Mouse (Mus musculus): Measurements from ENCODE around the gene Spn. TPM values are rescaled to one million over a fixed set of nuclear protein-coding genes. Genes with fewer than 3 reads are reported as not detected.

Gene Spn
- polyA plus RNA-seq, 1 experiment = 54.6 TPM

- Histone ChIP-seq H3K4me3 (ENCODE audit: extremely low read depth, insufficient read depth, insufficient read length) (no peak overlapping the region), H3K4me1 (ENCODE audit: control insufficient read depth, insufficient read depth, insufficient read length) (peaks cover 13% of the 10 kb centered on the region; the same call in 1 of the 2 replicates), H3K36me3 (ENCODE audit: control insufficient read depth, insufficient read depth, low read length) (no peaks in the 10 kb centered on the region), H3K27ac (ENCODE audit: insufficient read depth, low read length) (peak overlapping the region; percentile 62), H3K27me3 (ENCODE audit: control insufficient read depth, insufficient read depth, low read length) (no peaks in the 10 kb centered on the region)
- peak in 1 of 2 experiments; percentile 54 for DNase-seq (ENCODE audit: low read depth in 1 of 2, low spot score in 2 of 2)
- WGBS = 17% methylated on average over 2 of the region's 2 CpGs
- TF ChIP-seq CTCF (IDR thresholded peaks at IDR 0.05; ENCODE audit: extremely low read depth, insufficient read depth, insufficient read length, insufficient replicate concordance) = no peak
- no peak for TF ChIP-seq POLR2A (IDR thresholded peaks at IDR 0.05; ENCODE audit: low read depth, low read length)
These were observed 43.2 kb upstream of the Spn start for GRCm38 (mm10) chr7:127180783-127181182.

GRCm38 (mm10) chr7:127176937-127177336 is 39.3 kb upstream of the Spn start:
- peaks cover 10% of the 10 kb centered on the region; the same call in 1 of the 2 replicates for H3K4me1 ChIP-seq (ENCODE audit: control insufficient read depth, insufficient read depth, insufficient read length)
- H3K27me3 ChIP-seq (ENCODE audit: control insufficient read depth, insufficient read depth, low read length) = no peaks in the 10 kb centered on the region
- WGBS = 85% methylated on average over 4 of the region's 4 CpGs
- DNase-seq (ENCODE audit: low read depth in 1 of 2, low spot score in 2 of 2) = no peak
- TF ChIP-seq POLR2A (IDR thresholded peaks at IDR 0.05; ENCODE audit: low read depth, low read length) (no peak), CTCF (IDR thresholded peaks at IDR 0.05; ENCODE audit: extremely low read depth, insufficient read depth, insufficient read length, insufficient replicate concordance) (no peak)
- no peak overlapping the region for H3K4me3 ChIP-seq (ENCODE audit: extremely low read depth, insufficient read depth, insufficient read length)
- H3K36me3 ChIP-seq (ENCODE audit: control insufficient read depth, insufficient read depth, low read length) = no peaks in the 10 kb centered on the region
- H3K27ac ChIP-seq (ENCODE audit: insufficient read depth, low read length) = no peak overlapping the region

GRCm38 (mm10) chr7:127166501-127166900 is 28.9 kb upstream of the Spn start:
- no peaks in the 10 kb centered on the region for H3K27me3 ChIP-seq (ENCODE audit: control insufficient read depth, insufficient read depth, low read length)
- no peaks in the 10 kb centered on the region for H3K36me3 ChIP-seq (ENCODE audit: control insufficient read depth, insufficient read depth, low read length)
- TF ChIP-seq POLR2A (IDR thresholded peaks at IDR 0.05; ENCODE audit: low read depth, low read length) = no peak
- TF ChIP-seq CTCF (IDR thresholded peaks at IDR 0.05; ENCODE audit: extremely low read depth, insufficient read depth, insufficient read length, insufficient replicate concordance) = no peak
- H3K4me3 ChIP-seq (ENCODE audit: extremely low read depth, insufficient read depth, insufficient read length) = no peak overlapping the region
- no peak overlapping the region for H3K27ac ChIP-seq (ENCODE audit: insufficient read depth, low read length)
- peaks cover 14% of the 10 kb centered on the region; the same call in 1 of the 2 replicates for H3K4me1 ChIP-seq (ENCODE audit: control insufficient read depth, insufficient read depth, insufficient read length)
- DNase-seq (ENCODE audit: low read depth in 1 of 2, low spot score in 2 of 2) = no peak
- WGBS = 77% methylated on average over 5 of the region's 5 CpGs

GRCm38 (mm10) chr7:127165607-127166493 is 28.2 kb upstream of the Spn start:
- H3K27ac ChIP-seq (ENCODE audit: insufficient read depth, low read length) = peak overlapping the region; percentile 49; the same call in 1 of the 2 replicates
- peaks cover 14% of the 10 kb centered on the region; the same call in 1 of the 2 replicates for H3K4me1 ChIP-seq (ENCODE audit: control insufficient read depth, insufficient read depth, insufficient read length)
- no peaks in the 10 kb centered on the region for H3K27me3 ChIP-seq (ENCODE audit: control insufficient read depth, insufficient read depth, low read length)
- no peak overlapping the region for H3K4me3 ChIP-seq (ENCODE audit: extremely low read depth, insufficient read depth, insufficient read length)
- 42% methylated on average over 12 of the region's 12 CpGs for WGBS
- no peaks in the 10 kb centered on the region for H3K36me3 ChIP-seq (ENCODE audit: control insufficient read depth, insufficient read depth, low read length)
- no peak for DNase-seq (ENCODE audit: low read depth in 1 of 2, low spot score in 2 of 2)
- TF ChIP-seq CTCF (IDR thresholded peaks at IDR 0.05; ENCODE audit: extremely low read depth, insufficient read depth, insufficient read length, insufficient replicate concordance) = no peak
- no peak for TF ChIP-seq POLR2A (IDR thresholded peaks at IDR 0.05; ENCODE audit: low read depth, low read length)

GRCm38 (mm10) chr7:127164002-127164401 is 26.4 kb upstream of the Spn start:
- 86% methylated on average over 4 of the region's 4 CpGs for WGBS
- no peak for TF ChIP-seq POLR2A (IDR thresholded peaks at IDR 0.05; ENCODE audit: low read depth, low read length)
- no peak for TF ChIP-seq CTCF (IDR thresholded peaks at IDR 0.05; ENCODE audit: extremely low read depth, insufficient read depth, insufficient read length, insufficient replicate concordance)
- Histone ChIP-seq H3K4me3 (ENCODE audit: extremely low read depth, insufficient read depth, insufficient read length) (no peak overlapping the region), H3K36me3 (ENCODE audit: control insufficient read depth, insufficient read depth, low read length) (no peaks in the 10 kb centered on the region), H3K4me1 (ENCODE audit: control insufficient read depth, insufficient read depth, insufficient read length) (peaks cover 14% of the 10 kb centered on the region; the same call in 1 of the 2 replicates), H3K27me3 (ENCODE audit: control insufficient read depth, insufficient read depth, low read length) (no peaks in the 10 kb centered on the region), H3K27ac (ENCODE audit: insufficient read depth, low read length) (no peak overlapping the region)
- no peak for DNase-seq (ENCODE audit: low read depth in 1 of 2, low spot score in 2 of 2)

- H3K27me3 ChIP-seq (ENCODE audit: control insufficient read depth, insufficient read depth, low read length) = no peaks in the 10 kb centered on the region
- DNase-seq (ENCODE audit: low read depth in 1 of 2, low spot score in 2 of 2) = no peak
- 89% methylated on average over 5 of the region's 5 CpGs for WGBS
These were observed 24.9 kb upstream of the Spn start for GRCm38 (mm10) chr7:127162546-127162945.

GRCm38 (mm10) chr7:127157548-127157947 is 19.9 kb upstream of the Spn start:
- 75% methylated on average over 4 of the region's 4 CpGs for WGBS

More at GRCm38 (mm10) chr7:127162546-127162945, 24.9 kb upstream of the Spn start:
- peaks cover 14% of the 10 kb centered on the region; the same call in 1 of the 2 replicates for H3K4me1 ChIP-seq (ENCODE audit: control insufficient read depth, insufficient read depth, insufficient read length)
- TF ChIP-seq CTCF (IDR thresholded peaks at IDR 0.05; ENCODE audit: extremely low read depth, insufficient read depth, insufficient read length, insufficient replicate concordance) (no peak), POLR2A (IDR thresholded peaks at IDR 0.05; ENCODE audit: low read depth, low read length) (no peak)
- no peak overlapping the region for H3K4me3 ChIP-seq (ENCODE audit: extremely low read depth, insufficient read depth, insufficient read length)
- H3K36me3 ChIP-seq (ENCODE audit: control insufficient read depth, insufficient read depth, low read length) = no peaks in the 10 kb centered on the region
- no peak overlapping the region for H3K27ac ChIP-seq (ENCODE audit: insufficient read depth, low read length)

More at GRCm38 (mm10) chr7:127157548-127157947, 19.9 kb upstream of the Spn start:
- Histone ChIP-seq H3K4me3 (ENCODE audit: extremely low read depth, insufficient read depth, insufficient read length) (no peak overlapping the region), H3K4me1 (ENCODE audit: control insufficient read depth, insufficient read depth, insufficient read length) (peaks cover 8% of the 10 kb centered on the region; the same call in 1 of the 2 replicates), H3K27ac (ENCODE audit: insufficient read depth, low read length) (no peak overlapping the region), H3K36me3 (ENCODE audit: control insufficient read depth, insufficient read depth, low read length) (no peaks in the 10 kb centered on the region), H3K27me3 (ENCODE audit: control insufficient read depth, insufficient read depth, low read length) (no peaks in the 10 kb centered on the region)
- DNase-seq (ENCODE audit: low read depth in 1 of 2, low spot score in 2 of 2) = no peak
- no peak for TF ChIP-seq CTCF (IDR thresholded peaks at IDR 0.05; ENCODE audit: extremely low read depth, insufficient read depth, insufficient read length, insufficient replicate concordance)
- no peak for TF ChIP-seq POLR2A (IDR thresholded peaks at IDR 0.05; ENCODE audit: low read depth, low read length)

Measured in spleen, adult 2 months (tissue).